Mouse (Mus musculus) liver, adult 2 months (tissue): ENCODE data around the gene Mcat. TPM values are rescaled to one million over a fixed set of nuclear protein-coding genes. Genes with fewer than 3 reads are reported as not detected.

Experiments
- DNase-seq: peaks from one replicate; pipeline ENCODE4 v3.0.0-alpha.2; 2011; ENCODE audit warnings: low read depth, low spot score; ENCODE audit errors: extremely low read depth
- H3K27ac ChIP-seq: fragments of 200-500 bp; replicated peaks from 2 replicates; pipeline ENCODE4 v1.5.1; 2012; ENCODE audit warnings: low read depth, mild to moderate bottlenecking, control low read depth, inconsistent platforms, low read length; ENCODE audit not compliant: insufficient read depth
- H3K27me3 ChIP-seq: fragments of 200-500 bp; 2 replicates; pipeline ENCODE4 v1.6.1; 2012; ENCODE audit warnings: mild to moderate bottlenecking, moderate library complexity, low read length, inconsistent platforms; ENCODE audit not compliant: control insufficient read depth, insufficient read depth
- H3K36me3 ChIP-seq: fragments of 200-500 bp; 2 replicates; pipeline ENCODE4 v1.6.1; 2012; ENCODE audit warnings: low read length, inconsistent platforms; ENCODE audit not compliant: control insufficient read depth, insufficient read depth
- H3K4me1 ChIP-seq: fragments of 200-500 bp; 2 replicates; pipeline ENCODE4 v1.6.1; 2011; ENCODE audit warnings: low read length; ENCODE audit not compliant: control insufficient read depth, insufficient read depth
- H3K4me3 ChIP-seq: fragments of 200-500 bp; 2 replicates; pipeline ENCODE4 v1.5.1; 2011; ENCODE audit warnings: low read depth, mild to moderate bottlenecking, control low read depth, low read length, moderate library complexity; ENCODE audit not compliant: insufficient read depth
- H3K79me2 ChIP-seq: fragments of 200-500 bp; 2 replicates; pipeline ENCODE4 v1.6.1; 2012; ENCODE audit warnings: inconsistent platforms, mild to moderate bottlenecking, low read length, moderate library complexity; ENCODE audit not compliant: control insufficient read depth, insufficient read depth
- H3K9ac ChIP-seq: fragments of 200-500 bp; 2 replicates; pipeline ENCODE4 v1.6.1; 2012; ENCODE audit warnings: low read depth, mild to moderate bottlenecking, control low read depth, inconsistent platforms, low read length
- CTCF ChIP-seq: fragments of 200-500 bp; IDR thresholded peaks from 2 replicates; pipeline ENCODE4 v1.5.1; 2011; ENCODE audit warnings: low read depth, low read length, control low read depth
- POLR2A ChIP-seq: fragments of 200-500 bp; IDR thresholded peaks from 2 replicates; pipeline ENCODE4 v1.6.1; 2011; ENCODE audit warnings: low read length, control low read depth; ENCODE audit not compliant: insufficient read depth; ENCODE audit errors: extremely low read depth
- WGBS: fragments of 180-500 bp; shearing (Covaris S2); methylation state at CpG from one replicate; pipeline ENCODE4 v1.1.7; 2018; 5-methylcytosine and 5-hydroxymethylcytosine counted together
- polyA plus RNA-seq: library from polyadenylated mRNA; depleted of rRNA; stranded (reverse); fragments of >200 nt; gene quantifications from 2 replicates; pipeline ENCODE4 v1.2.3, GENCODE M21; 2012
- total RNA-seq: library from RNA; depleted of rRNA; stranded (reverse); fragments of >200 nt; gene quantifications from 2 replicates; pipeline ENCODE4 v1.2.3, GENCODE M21; 2014

The Mcat gene
- total and polyA plus RNA-seq, 2 experiments, result 25.9 to 29.3 TPM

- Histone ChIP-seq H3K79me2 (peaks cover 16% of the 10 kb centered on the region; the same call in 1 of the 2 replicates), H3K4me1 (peaks cover 6% of the 10 kb centered on the region), H3K4me3 (peak overlapping the region; percentile 10; the same call in 1 of the 2 replicates), H3K27me3 (no peaks in the 10 kb centered on the region), H3K27ac (peak overlapping the region; percentile 35; the same call in 1 of the 2 replicates), H3K9ac (peak overlapping the region; percentile 1; the same call in 1 of the 2 replicates), H3K36me3 (no peaks in the 10 kb centered on the region)
- DNase-seq, result peak; percentile 91
- TF ChIP-seq POLR2A, result no peak
- no peak for TF ChIP-seq CTCF
- WGBS, result 25% methylated on average over 15 of the region's 15 CpGs
Measured at GRCm38 (mm10) chr15:83562626-83563270, 839 bp downstream of the Mcat start.

GRCm38 (mm10) chr15:83560941-83561477 is 2.6 kb downstream of the Mcat start:
- Histone ChIP-seq H3K27me3 (no peaks in the 10 kb centered on the region), H3K27ac (no peak overlapping the region), H3K79me2 (peaks cover 12% of the 10 kb centered on the region; the same call in 1 of the 2 replicates), H3K9ac (no peak overlapping the region), H3K36me3 (no peaks in the 10 kb centered on the region), H3K4me1 (peaks cover 7% of the 10 kb centered on the region), H3K4me3 (no peak overlapping the region)
- DNase-seq, result no peak
- WGBS, result 79% methylated on average over 5 of the region's 5 CpGs
- TF ChIP-seq POLR2A (no peak), CTCF (no peak)

- Histone ChIP-seq H3K27ac (peak overlapping the region; percentile 79), H3K4me3 (peak overlapping the region; percentile 85), H3K36me3 (no peaks in the 10 kb centered on the region; the same call in 1 of the 2 replicates), H3K4me1 (0 out of 2 replicates have a peak, but pooled peaks cover 2% of the 10 kb centered on the region), H3K79me2 (no peaks in the 10 kb centered on the region), H3K27me3 (no peaks in the 10 kb centered on the region), H3K9ac (peak overlapping the region; percentile 99)
- TF ChIP-seq CTCF (no peak), POLR2A (peak; percentile 84)
- DNase-seq, result peak; percentile 79
- WGBS, result under 1% methylated on average over 74 of the region's 74 CpGs
Measured at GRCm38 (mm10) chr15:83555161-83555974, 8.2 kb downstream of the Mcat start.

- Histone ChIP-seq H3K27ac (no peak overlapping the region), H3K9ac (no peak overlapping the region), H3K36me3 (peaks cover 2% of the 10 kb centered on the region; the same call in 1 of the 2 replicates), H3K79me2 (no peaks in the 10 kb centered on the region), H3K27me3 (no peaks in the 10 kb centered on the region), H3K4me1 (0 out of 2 replicates have a peak, but pooled peaks cover 2% of the 10 kb centered on the region), H3K4me3 (no peak overlapping the region)
- no peak for TF ChIP-seq POLR2A
- no peak for DNase-seq
Measured at GRCm38 (mm10) chr15:83553831-83554230, 9.8 kb downstream of the Mcat start.

GRCm38 (mm10) chr15:83550137-83550536 is 13.4 kb downstream of the Mcat start:
- H3K27me3 ChIP-seq, result no peaks in the 10 kb centered on the region
- H3K27ac ChIP-seq, result no peak overlapping the region
- no peaks in the 10 kb centered on the region for H3K4me1 ChIP-seq
- H3K4me3 ChIP-seq, result no peak overlapping the region
- TF ChIP-seq CTCF (no peak), POLR2A (no peak)
- no peak for DNase-seq
- H3K79me2 ChIP-seq, result no peaks in the 10 kb centered on the region
- WGBS, result 77% methylated on average over 2 of the region's 2 CpGs
- no peak overlapping the region for H3K9ac ChIP-seq
- H3K36me3 ChIP-seq, result peaks cover 7% of the 10 kb centered on the region; the same call in 1 of the 2 replicates

- peaks cover 7% of the 10 kb centered on the region; the same call in 1 of the 2 replicates for H3K36me3 ChIP-seq
- H3K4me3 ChIP-seq, result no peak overlapping the region
- TF ChIP-seq POLR2A, result no peak
- TF ChIP-seq CTCF, result no peak
- no peaks in the 10 kb centered on the region for H3K4me1 ChIP-seq
- no peak overlapping the region for H3K9ac ChIP-seq
- no peak overlapping the region for H3K27ac ChIP-seq
- WGBS, result 82% methylated on average over 8 of the region's 8 CpGs
- H3K27me3 ChIP-seq, result no peaks in the 10 kb centered on the region
- H3K79me2 ChIP-seq, result no peaks in the 10 kb centered on the region
- no peak for DNase-seq
Measured at GRCm38 (mm10) chr15:83547144-83547543, 16.4 kb downstream of the Mcat start.
